Mouse (Mus musculus) heart, postnatal 14 days (tissue): ENCODE measurements around the gene Fam193a. TPM values are rescaled to one million over a fixed set of nuclear protein-coding genes. Genes with fewer than 3 reads are reported as not detected.

ENCODE experiments used
- total RNA-seq, 2 experiments: library from RNA; stranded (reverse); gene quantifications; 2 replicates each; pipeline ENCODE4 v1.2.3; 2021

Gene Fam193a
- total RNA-seq, 2 experiments from 2014 or later: 32.6 to 36.6 TPM

Other genes starting within 250 kb of the Fam193a start
- gene Poln, start 200.5 kb upstream of the Fam193a start, total RNA-seq: 1 to 10 TPM in 1 of 2 experiments, under 1 TPM in 1; 0.98 to 2.0 TPM
- gene Haus3, start 200.4 kb upstream of the Fam193a start, total RNA-seq: 1 to 10 TPM; 6.0 to 7.1 TPM
- gene Mxd4, start 182.2 kb upstream of the Fam193a start, total RNA-seq: 100 to 1,000 TPM; 127 to 129 TPM
- gene Zfyve28, start 81.5 kb upstream of the Fam193a start, total RNA-seq: 1 to 10 TPM in 1 of 2 experiments, under 1 TPM in 1; 0.41 to 1.0 TPM
- not detected for gene Cfap99, start 81.3 kb upstream of the Fam193a start, total RNA-seq
- 10 to 100 TPM; 38.0 to 38.2 TPM for gene Rnf4, start 33.6 kb upstream of the Fam193a start, total RNA-seq
- 1 to 10 TPM; 6.4 to 8.3 TPM for gene Tnip2, start 144.1 kb downstream of the Fam193a start, total RNA-seq
- 1 to 10 TPM; 3.8 to 4.6 TPM for gene Sh3bp2, start 155.9 kb downstream of the Fam193a start, total RNA-seq
- gene Add1, start 203.7 kb downstream of the Fam193a start, total RNA-seq: 100 to 1,000 TPM; 149 to 154 TPM